Mouse (Mus musculus): ENCODE data around the gene Gm10842. TPM values are rescaled to one million over a fixed set of nuclear protein-coding genes. Genes with fewer than 3 reads are reported as not detected.
"Not testable (repeated sequence)": the region's sequence is repeated elsewhere in the genome, so short reads cannot be mapped to it uniquely, and the experiment has no call there.

Gm10842 gene
- polyA plus RNA-seq, 1 experiment from 2014 or later = not detected

- ATAC-seq (replicated peaks; ENCODE audit: insufficient number of reproducible peaks, low FRiP score, low TSS enrichment, low read depth) (no peak), DNase-seq (ENCODE audit: low spot score) (no peak)
- Histone ChIP-seq H3K4me2 (ENCODE audit: low read depth, low read length) (no peak overlapping the region), H3K4me1 (ENCODE audit: control insufficient read depth, insufficient read depth, low read length) (no peaks in the 10 kb centered on the region), H3K9me3 (replicated peaks; ENCODE audit: control insufficient read depth, low read length) (no peaks in the 10 kb centered on the region), H3K4me3 (ENCODE audit: low read depth, low read length) (no peak overlapping the region), H3K27me3 (ENCODE audit: control insufficient read depth, insufficient read depth, low read length) (no peaks in the 10 kb centered on the region), H3K27ac (replicated peaks; ENCODE audit: low read depth, low read length) (no peak overlapping the region), H3K9ac (replicated peaks; ENCODE audit: low read length) (no peak overlapping the region), H3K36me3 (replicated peaks; ENCODE audit: control insufficient read depth, insufficient read depth, low read depth, low read length) (peaks cover 3% of the 10 kb centered on the region)
- whole genome bisulfite sequencing = 95% methylated on average over 7 of the region's 7 CpGs
Measured at GRCm38 (mm10) chr11:105135692-105136091, 11.0 kb upstream of the Gm10842 start.

- DNase-seq (ENCODE audit: low spot score); H3K9me3 ChIP-seq (replicated peaks; ENCODE audit: control insufficient read depth, low read length); H3K27me3 ChIP-seq (ENCODE audit: control insufficient read depth, insufficient read depth, low read length); H3K4me1 ChIP-seq (ENCODE audit: control insufficient read depth, insufficient read depth, low read length); H3K9ac ChIP-seq (replicated peaks; ENCODE audit: low read length); ATAC-seq (replicated peaks; ENCODE audit: insufficient number of reproducible peaks, low FRiP score, low TSS enrichment, low read depth); H3K36me3 ChIP-seq (replicated peaks; ENCODE audit: control insufficient read depth, insufficient read depth, low read depth, low read length); H3K4me2 ChIP-seq (ENCODE audit: low read depth, low read length); H3K27ac ChIP-seq (replicated peaks; ENCODE audit: low read depth, low read length); H3K4me3 ChIP-seq (ENCODE audit: low read depth, low read length): not testable (repeated sequence)
- 92% methylated on average over 2 of the region's 2 CpGs for WGBS
Measured at GRCm38 (mm10) chr11:105137255-105137654, 9.4 kb upstream of the Gm10842 start.

GRCm38 (mm10) chr11:105140512-105140911 lies 6.2 kb upstream of the Gm10842 start:
- not testable (repeated sequence) for H3K4me2 ChIP-seq (ENCODE audit: low read depth, low read length); H3K36me3 ChIP-seq (replicated peaks; ENCODE audit: control insufficient read depth, insufficient read depth, low read depth, low read length)

GRCm38 (mm10) chr11:105141115-105141514 lies 5.6 kb upstream of the Gm10842 start:
- no peak overlapping the region for H3K4me3 ChIP-seq (ENCODE audit: low read depth, low read length)
- 90% methylated on average over 5 of the region's 5 CpGs for WGBS
- no peak overlapping the region for H3K9ac ChIP-seq (replicated peaks; ENCODE audit: low read length)
- H3K27me3 ChIP-seq (ENCODE audit: control insufficient read depth, insufficient read depth, low read length) = no peaks in the 10 kb centered on the region
- H3K9me3 ChIP-seq (replicated peaks; ENCODE audit: control insufficient read depth, low read length) = no peaks in the 10 kb centered on the region
- H3K4me1 ChIP-seq (ENCODE audit: control insufficient read depth, insufficient read depth, low read length) = no peaks in the 10 kb centered on the region
- H3K36me3 ChIP-seq (replicated peaks; ENCODE audit: control insufficient read depth, insufficient read depth, low read depth, low read length) = peaks cover 3% of the 10 kb centered on the region
- H3K4me2 ChIP-seq (ENCODE audit: low read depth, low read length) = no peak overlapping the region
- DNase-seq (ENCODE audit: low spot score) (no peak), ATAC-seq (replicated peaks; ENCODE audit: insufficient number of reproducible peaks, low FRiP score, low TSS enrichment, low read depth) (no peak)
- H3K27ac ChIP-seq (replicated peaks; ENCODE audit: low read depth, low read length) = no peak overlapping the region

More at GRCm38 (mm10) chr11:105140512-105140911, 6.2 kb upstream of the Gm10842 start:
- DNase-seq (ENCODE audit: low spot score); H3K9ac ChIP-seq (replicated peaks; ENCODE audit: low read length); H3K4me1 ChIP-seq (ENCODE audit: control insufficient read depth, insufficient read depth, low read length); H3K27ac ChIP-seq (replicated peaks; ENCODE audit: low read depth, low read length); H3K27me3 ChIP-seq (ENCODE audit: control insufficient read depth, insufficient read depth, low read length); ATAC-seq (replicated peaks; ENCODE audit: insufficient number of reproducible peaks, low FRiP score, low TSS enrichment, low read depth); H3K9me3 ChIP-seq (replicated peaks; ENCODE audit: control insufficient read depth, low read length); H3K4me3 ChIP-seq (ENCODE audit: low read depth, low read length): not testable (repeated sequence)
- 96% methylated on average over 7 of the region's 8 CpGs for WGBS

- peaks cover 3% of the 10 kb centered on the region for H3K36me3 ChIP-seq (replicated peaks; ENCODE audit: control insufficient read depth, insufficient read depth, low read depth, low read length)
Measured at GRCm38 (mm10) chr11:105143564-105143963, 3.1 kb upstream of the Gm10842 start.

GRCm38 (mm10) chr11:105144084-105144483 lies 2.6 kb upstream of the Gm10842 start:
- no peak overlapping the region for H3K4me2 ChIP-seq (ENCODE audit: low read depth, low read length)
- no peak overlapping the region for H3K27ac ChIP-seq (replicated peaks; ENCODE audit: low read depth, low read length)
- no peaks in the 10 kb centered on the region for H3K4me1 ChIP-seq (ENCODE audit: control insufficient read depth, insufficient read depth, low read length)
- no peak overlapping the region for H3K4me3 ChIP-seq (ENCODE audit: low read depth, low read length)
- no peaks in the 10 kb centered on the region for H3K27me3 ChIP-seq (ENCODE audit: control insufficient read depth, insufficient read depth, low read length)
- no peaks in the 10 kb centered on the region for H3K9me3 ChIP-seq (replicated peaks; ENCODE audit: control insufficient read depth, low read length)
- DNase-seq (ENCODE audit: low spot score) (no peak), ATAC-seq (replicated peaks; ENCODE audit: insufficient number of reproducible peaks, low FRiP score, low TSS enrichment, low read depth) (no peak)
- no peak overlapping the region for H3K9ac ChIP-seq (replicated peaks; ENCODE audit: low read length)
- 83% methylated on average over 3 of the region's 3 CpGs for WGBS
- peaks cover 3% of the 10 kb centered on the region for H3K36me3 ChIP-seq (replicated peaks; ENCODE audit: control insufficient read depth, insufficient read depth, low read depth, low read length)

More at GRCm38 (mm10) chr11:105143564-105143963, 3.1 kb upstream of the Gm10842 start:
- no peak for ATAC-seq (replicated peaks; ENCODE audit: insufficient number of reproducible peaks, low FRiP score, low TSS enrichment, low read depth)
- H3K9ac ChIP-seq (replicated peaks; ENCODE audit: low read length) = no peak overlapping the region
- no peaks in the 10 kb centered on the region for H3K4me1 ChIP-seq (ENCODE audit: control insufficient read depth, insufficient read depth, low read length)
- no peak overlapping the region for H3K27ac ChIP-seq (replicated peaks; ENCODE audit: low read depth, low read length)
- no peak for DNase-seq (ENCODE audit: low spot score)
- H3K27me3 ChIP-seq (ENCODE audit: control insufficient read depth, insufficient read depth, low read length) = no peaks in the 10 kb centered on the region
- H3K4me3 ChIP-seq (ENCODE audit: low read depth, low read length) = no peak overlapping the region
- no peak overlapping the region for H3K4me2 ChIP-seq (ENCODE audit: low read depth, low read length)
- H3K9me3 ChIP-seq (replicated peaks; ENCODE audit: control insufficient read depth, low read length) = no peaks in the 10 kb centered on the region

- H3K4me3 ChIP-seq (ENCODE audit: low read depth, low read length) = no peak overlapping the region
- H3K36me3 ChIP-seq (replicated peaks; ENCODE audit: control insufficient read depth, insufficient read depth, low read depth, low read length) = peaks cover under 1% of the 10 kb centered on the region; the same call in 1 of the 2 replicates
- no peaks in the 10 kb centered on the region for H3K4me1 ChIP-seq (ENCODE audit: control insufficient read depth, insufficient read depth, low read length)
- ATAC-seq (replicated peaks; ENCODE audit: insufficient number of reproducible peaks, low FRiP score, low TSS enrichment, low read depth) (no peak), DNase-seq (ENCODE audit: low spot score) (no peak)
- H3K27ac ChIP-seq (replicated peaks; ENCODE audit: low read depth, low read length) = no peak overlapping the region
- H3K9ac ChIP-seq (replicated peaks; ENCODE audit: low read length) = no peak overlapping the region
- H3K9me3 ChIP-seq (replicated peaks; ENCODE audit: control insufficient read depth, low read length) = no peaks in the 10 kb centered on the region
- WGBS = 84% methylated on average over 11 of the region's 11 CpGs
- no peak overlapping the region for H3K4me2 ChIP-seq (ENCODE audit: low read depth, low read length)
- no peaks in the 10 kb centered on the region for H3K27me3 ChIP-seq (ENCODE audit: control insufficient read depth, insufficient read depth, low read length)
Measured at GRCm38 (mm10) chr11:105144508-105145210, 2.0 kb upstream of the Gm10842 start.

- H3K4me3 ChIP-seq (ENCODE audit: low read depth, low read length) = no peak overlapping the region
- H3K9me3 ChIP-seq (replicated peaks; ENCODE audit: control insufficient read depth, low read length) = no peaks in the 10 kb centered on the region
- DNase-seq (ENCODE audit: low spot score) (no peak), ATAC-seq (replicated peaks; ENCODE audit: insufficient number of reproducible peaks, low FRiP score, low TSS enrichment, low read depth) (no peak)
- H3K27ac ChIP-seq (replicated peaks; ENCODE audit: low read depth, low read length) = no peak overlapping the region
- WGBS = 88% methylated on average over 10 of the region's 10 CpGs
- no peak overlapping the region for H3K4me2 ChIP-seq (ENCODE audit: low read depth, low read length)
- no peaks in the 10 kb centered on the region for H3K36me3 ChIP-seq (replicated peaks; ENCODE audit: control insufficient read depth, insufficient read depth, low read depth, low read length)
- no peak overlapping the region for H3K9ac ChIP-seq (replicated peaks; ENCODE audit: low read length)
- no peaks in the 10 kb centered on the region for H3K27me3 ChIP-seq (ENCODE audit: control insufficient read depth, insufficient read depth, low read length)
- no peaks in the 10 kb centered on the region for H3K4me1 ChIP-seq (ENCODE audit: control insufficient read depth, insufficient read depth, low read length)
Measured at GRCm38 (mm10) chr11:105145211-105145610, 1.5 kb upstream of the Gm10842 start.
